Mouse (Mus musculus) stomach, postnatal 0 days (tissue): ENCODE data around the gene Epm2aip1.

Source experiments
- CTCF ChIP-seq: IDR thresholded peaks from 2 replicates; pipeline ENCODE4 v1.5.1; 2016; ENCODE audit warnings: antibody characterized with exemption, low read depth, mild to moderate bottlenecking, moderate library complexity
- EP300 ChIP-seq: optimal IDR thresholded peaks from 2 replicates; pipeline ENCODE3; 2016; ENCODE audit warnings: antibody characterized with exemption

DNA sequence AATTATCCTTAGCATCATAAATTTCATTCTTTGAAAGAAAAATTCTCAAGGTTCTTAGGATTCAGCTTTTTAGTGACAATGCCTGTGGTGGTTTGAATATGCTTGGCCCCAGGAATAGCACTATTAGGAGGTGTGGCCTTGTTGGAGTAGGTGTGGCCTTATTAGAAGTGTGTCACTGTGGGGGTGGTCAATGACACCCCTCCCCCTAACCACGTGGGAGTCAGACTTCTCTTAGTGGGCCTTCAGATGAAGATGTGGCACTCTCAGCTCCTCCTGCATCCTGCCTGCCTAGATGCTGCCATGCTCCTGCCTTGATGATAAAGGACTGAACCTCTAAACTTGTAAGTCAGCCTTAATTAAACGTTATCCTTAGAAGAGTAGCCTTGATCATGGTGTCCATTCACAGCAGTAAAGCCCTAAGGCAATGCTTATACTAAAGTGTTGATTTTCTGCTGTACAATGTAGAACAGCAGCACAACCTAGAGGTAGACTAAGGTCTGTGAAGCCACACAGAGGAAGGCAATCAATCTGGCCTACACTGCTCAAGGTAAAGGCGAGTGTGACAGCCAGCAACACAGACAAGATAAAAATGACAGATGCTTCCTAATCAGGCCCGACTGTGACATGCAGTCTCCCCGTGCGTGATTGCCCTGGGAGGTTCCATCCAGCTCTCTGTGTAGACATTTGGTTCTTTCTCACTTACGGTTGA, 19.4 kb upstream of the Epm2aip1 start:
- TF ChIP-seq EP300 (no peak), CTCF (peak; percentile 50)
